Mouse (Mus musculus): Measurements from ENCODE around the gene Kif22.
A peak's percentile ranks its signal among the peaks of the same experiment; 100 is the strongest.
"Not testable (repeated sequence)": the region's sequence is repeated elsewhere in the genome, so short reads cannot be mapped to it uniquely, and the experiment has no call there.

The Kif22 gene

GRCm38 (mm10) chr7:127041851-127042672 lies at the start of gene Kif22:
Gene Kif22 (minus strand): TSS chr7:127042471.
- peak; percentile 74 to 84 for DNase-seq (ENCODE audit: low spot score in 2 of 2)

- DNase-seq (ENCODE audit: low spot score in 2 of 2) = peak in 1 of 2 experiments; percentile 44
These were observed 49.0 kb upstream of the Kif22 start, which contains the start of gene AI467606 for GRCm38 (mm10) chr7:127091114-127091896. Gene AI467606 (plus strand): TSS chr7:127091359.

- no peak for DNase-seq (ENCODE audit: low spot score in 2 of 2)
These were observed 48.2 kb upstream of the Kif22 start for GRCm38 (mm10) chr7:127090154-127091113.

- DNase-seq (ENCODE audit: low spot score in 2 of 2) = no peak
These were observed 46.9 kb upstream of the Kif22 start for GRCm38 (mm10) chr7:127088901-127089845.

- DNase-seq (ENCODE audit: low spot score in 2 of 2) = no peak
These were observed 45.8 kb upstream of the Kif22 start for GRCm38 (mm10) chr7:127088083-127088482.

GRCm38 (mm10) chr7:127087278-127088010 lies 45.2 kb upstream of the Kif22 start, which contains the start of gene Zg16:
Gene Zg16 (minus strand): TSS chr7:127087328.
- DNase-seq (ENCODE audit: low spot score in 2 of 2) = not testable (repeated sequence)

- not testable (repeated sequence) for DNase-seq (ENCODE audit: low spot score in 2 of 2)
These were observed 43.5 kb upstream of the Kif22 start for GRCm38 (mm10) chr7:127085751-127086150.

- no peak for DNase-seq (ENCODE audit: low spot score in 2 of 2)
These were observed 42.5 kb upstream of the Kif22 start for GRCm38 (mm10) chr7:127084794-127085193.

GRCm38 (mm10) chr7:127083689-127084088 lies 41.4 kb upstream of the Kif22 start:
- DNase-seq (ENCODE audit: low spot score in 2 of 2) = no peak

GRCm38 (mm10) chr7:127082995-127083394 lies 40.7 kb upstream of the Kif22 start:
- no peak for DNase-seq (ENCODE audit: low spot score in 2 of 2)

GRCm38 (mm10) chr7:127082271-127082670 lies 40.0 kb upstream of the Kif22 start:
- DNase-seq (ENCODE audit: low spot score in 2 of 2) = no peak

GRCm38 (mm10) chr7:127080045-127080444 lies 37.8 kb upstream of the Kif22 start:
- no peak for DNase-seq (ENCODE audit: low spot score in 2 of 2)

- DNase-seq (ENCODE audit: low spot score in 2 of 2) = no peak
These were observed 35.4 kb upstream of the Kif22 start for GRCm38 (mm10) chr7:127077692-127078091.

- no peak for DNase-seq (ENCODE audit: low spot score in 2 of 2)
These were observed 33.9 kb upstream of the Kif22 start for GRCm38 (mm10) chr7:127076188-127076587.

GRCm38 (mm10) chr7:127073221-127073620 lies 30.9 kb upstream of the Kif22 start:
- no peak for DNase-seq (ENCODE audit: low spot score in 2 of 2)

- DNase-seq (ENCODE audit: low spot score in 2 of 2) = no peak
These were observed 28.7 kb upstream of the Kif22 start for GRCm38 (mm10) chr7:127070871-127071413.

- no peak for DNase-seq (ENCODE audit: low spot score in 2 of 2)
These were observed 24.0 kb upstream of the Kif22 start for GRCm38 (mm10) chr7:127066317-127066716.

GRCm38 (mm10) chr7:127065538-127065937 lies 23.3 kb upstream of the Kif22 start:
- no peak for DNase-seq (ENCODE audit: low spot score in 2 of 2)

- DNase-seq (ENCODE audit: low spot score in 2 of 2) = no peak
These were observed 12.8 kb upstream of the Kif22 start for GRCm38 (mm10) chr7:127055026-127055585.
